Mouse (Mus musculus): ENCODE results near the gene Pphln1. TPM values are rescaled to one million over a fixed set of nuclear protein-coding genes. Genes with fewer than 3 reads are reported as not detected.

The Pphln1 gene
- total and polyA plus RNA-seq, 3 experiments, result 11.4 to 96.4 (median 34.3) TPM

- ATAC-seq (ENCODE audit: extremely low read depth, insufficient number of reproducible peaks, low FRiP score, poor library complexity, severe bottlenecking), result no peak
- H3K4me1 ChIP-seq (ENCODE audit: insufficient read depth, low read depth, low read length), result no peaks in the 10 kb centered on the region
- no peaks in the 10 kb centered on the region for H3K27me3 ChIP-seq (ENCODE audit: insufficient read depth, low read length)
- H3K4me3 ChIP-seq (ENCODE audit: low read depth, low read length), result no peak overlapping the region
- TF ChIP-seq POLR2AphosphoS5 (IDR thresholded peaks at IDR 0.05; ENCODE audit: insufficient replicate concordance, low read depth, low read length) (no peak), TAL1 (conservative IDR thresholded peaks at IDR 0.05; ENCODE audit: low read depth, low read length) (no peak), CTCF (IDR thresholded peaks at IDR 0.05; ENCODE audit: low read depth, low read length) (no peak), GATA1 (IDR thresholded peaks at IDR 0.05; ENCODE audit: borderline replicate concordance, low read length) (no peak), GATA2 (IDR thresholded peaks at IDR 0.05; ENCODE audit: borderline replicate concordance, low read depth, low read length) (no peak)
- H3K9me3 ChIP-seq (replicated peaks), result peaks cover 21% of the 10 kb centered on the region
- no peak for DNase-seq (ENCODE audit: low spot score)
- no peaks in the 10 kb centered on the region for H3K36me3 ChIP-seq (replicated peaks)
Observed at GRCm38 (mm10) chr15:93530703-93531032, 132.5 kb downstream of the Pphln1 start.

- Histone ChIP-seq H3K36me3 (replicated peaks) (no peaks in the 10 kb centered on the region), H3K27me3 (ENCODE audit: insufficient read depth, low read length) (no peaks in the 10 kb centered on the region; the same call in 1 of the 2 replicates), H3K4me1 (ENCODE audit: insufficient read depth, low read depth, low read length) (no peaks in the 10 kb centered on the region), H3K9me3 (replicated peaks) (peaks cover 36% of the 10 kb centered on the region), H3K4me3 (ENCODE audit: low read depth, low read length) (no peak overlapping the region)
- no peak for ATAC-seq (ENCODE audit: extremely low read depth, insufficient number of reproducible peaks, low FRiP score, poor library complexity, severe bottlenecking)
- DNase-seq (ENCODE audit: low spot score), result no peak
- TF ChIP-seq GATA2 (IDR thresholded peaks at IDR 0.05; ENCODE audit: borderline replicate concordance, low read depth, low read length) (no peak), POLR2AphosphoS5 (IDR thresholded peaks at IDR 0.05; ENCODE audit: insufficient replicate concordance, low read depth, low read length) (no peak), CTCF (IDR thresholded peaks at IDR 0.05; ENCODE audit: low read depth, low read length) (no peak), GATA1 (IDR thresholded peaks at IDR 0.05; ENCODE audit: borderline replicate concordance, low read length) (no peak), TAL1 (conservative IDR thresholded peaks at IDR 0.05; ENCODE audit: low read depth, low read length) (no peak)
Observed at GRCm38 (mm10) chr15:93536191-93536590, 138.0 kb downstream of the Pphln1 start.

GRCm38 (mm10) chr15:93537745-93538144, 139.6 kb downstream of the Pphln1 start:
- Histone ChIP-seq H3K4me3 (ENCODE audit: low read depth, low read length) (no peak overlapping the region), H3K9me3 (replicated peaks) (peaks cover 36% of the 10 kb centered on the region), H3K27me3 (ENCODE audit: insufficient read depth, low read length) (no peaks in the 10 kb centered on the region; the same call in 1 of the 2 replicates), H3K36me3 (replicated peaks) (no peaks in the 10 kb centered on the region), H3K4me1 (ENCODE audit: insufficient read depth, low read depth, low read length) (no peaks in the 10 kb centered on the region)
- ATAC-seq (ENCODE audit: extremely low read depth, insufficient number of reproducible peaks, low FRiP score, poor library complexity, severe bottlenecking), result no peak
- no peak for TF ChIP-seq CTCF (IDR thresholded peaks at IDR 0.05; ENCODE audit: low read depth, low read length)
- TF ChIP-seq GATA1 (IDR thresholded peaks at IDR 0.05; ENCODE audit: borderline replicate concordance, low read length), result no peak
- TF ChIP-seq POLR2AphosphoS5 (IDR thresholded peaks at IDR 0.05; ENCODE audit: insufficient replicate concordance, low read depth, low read length), result no peak
- no peak for TF ChIP-seq GATA2 (IDR thresholded peaks at IDR 0.05; ENCODE audit: borderline replicate concordance, low read depth, low read length)
- DNase-seq (ENCODE audit: low spot score), result no peak

GRCm38 (mm10) chr15:93538551-93539205, 140.5 kb downstream of the Pphln1 start:
- TF ChIP-seq POLR2AphosphoS5 (IDR thresholded peaks at IDR 0.05; ENCODE audit: insufficient replicate concordance, low read depth, low read length), result no peak
- no peak for TF ChIP-seq GATA1 (IDR thresholded peaks at IDR 0.05; ENCODE audit: borderline replicate concordance, low read length)
- no peak for TF ChIP-seq CTCF (IDR thresholded peaks at IDR 0.05; ENCODE audit: low read depth, low read length)
- no peak for TF ChIP-seq GATA2 (IDR thresholded peaks at IDR 0.05; ENCODE audit: borderline replicate concordance, low read depth, low read length)
- TF ChIP-seq TAL1 (conservative IDR thresholded peaks at IDR 0.05; ENCODE audit: low read depth, low read length), result no peak
- Histone ChIP-seq H3K36me3 (replicated peaks) (no peaks in the 10 kb centered on the region), H3K9me3 (replicated peaks) (peaks cover 36% of the 10 kb centered on the region), H3K27me3 (ENCODE audit: insufficient read depth, low read length) (no peaks in the 10 kb centered on the region; the same call in 1 of the 2 replicates), H3K4me3 (ENCODE audit: low read depth, low read length) (no peak overlapping the region), H3K4me1 (ENCODE audit: insufficient read depth, low read depth, low read length) (no peaks in the 10 kb centered on the region)
- no peak for ATAC-seq (ENCODE audit: extremely low read depth, insufficient number of reproducible peaks, low FRiP score, poor library complexity, severe bottlenecking)
- DNase-seq (ENCODE audit: low spot score), result no peak

- ATAC-seq (ENCODE audit: extremely low read depth, insufficient number of reproducible peaks, low FRiP score, poor library complexity, severe bottlenecking) (no peak), DNase-seq (ENCODE audit: low spot score) (no peak)
- Histone ChIP-seq H3K27me3 (ENCODE audit: insufficient read depth, low read length) (no peaks in the 10 kb centered on the region; the same call in 1 of the 2 replicates), H3K9me3 (replicated peaks) (peaks cover 33% of the 10 kb centered on the region), H3K4me3 (ENCODE audit: low read depth, low read length) (no peak overlapping the region), H3K4me1 (ENCODE audit: insufficient read depth, low read depth, low read length) (no peaks in the 10 kb centered on the region), H3K36me3 (replicated peaks) (no peaks in the 10 kb centered on the region)
- no peak for TF ChIP-seq TAL1 (conservative IDR thresholded peaks at IDR 0.05; ENCODE audit: low read depth, low read length)
Observed at GRCm38 (mm10) chr15:93539415-93539814, 141.3 kb downstream of the Pphln1 start.

Other genes with a start within 250 kb of the Pphln1 start
- gene Gxylt1, start 123.2 kb upstream of the Pphln1 start, total RNA-seq (2014; fragmentation: Nextera tagmentation), result 18.4 and 19.9 TPM in 2 replicates
- gene Gxylt1, start 123.2 kb upstream of the Pphln1 start, total RNA-seq (2017), result 15.5 and 21.0 TPM in 2 replicates
- gene Gxylt1, start 123.2 kb upstream of the Pphln1 start, polyA plus RNA-seq (2012), result 2.4 and 3.2 TPM in 2 replicates
- 50.0 and 59.2 TPM in 2 replicates for gene Yaf2, start 61.4 kb upstream of the Pphln1 start, total RNA-seq (2014; fragmentation: Nextera tagmentation)
- 35.6 and 39.7 TPM in 2 replicates for gene Yaf2, start 61.4 kb upstream of the Pphln1 start, total RNA-seq (2017)
- 24.4 and 35.2 TPM in 2 replicates for gene Yaf2, start 61.4 kb upstream of the Pphln1 start, polyA plus RNA-seq (2012)
- gene Zcrb1, start within 50 bp of the Pphln1 start, total RNA-seq (2014; fragmentation: Nextera tagmentation), result 95.8 and 98.3 TPM in 2 replicates
- gene Zcrb1, start within 50 bp of the Pphln1 start, total RNA-seq (2017), result 61.6 and 75.3 TPM in 2 replicates
- gene Zcrb1, start within 50 bp of the Pphln1 start, polyA plus RNA-seq (2012), result 98.9 and 107 TPM in 2 replicates
- not detected in 2 replicates for gene Prickle1, start 197.5 kb downstream of the Pphln1 start, total RNA-seq (2014; fragmentation: Nextera tagmentation)
- under 0.01 TPM in 1 of 2 replicates, not detected in the other for gene Prickle1, start 197.5 kb downstream of the Pphln1 start, total RNA-seq (2017)
- gene Prickle1, start 197.5 kb downstream of the Pphln1 start, polyA plus RNA-seq (2012), result not detected in 2 replicates

Measured in G1E (cell line).